Mouse (Mus musculus) gastrocnemius, postnatal 14 days (tissue): ENCODE measurements around the gene Prlhr. TPM values are rescaled to one million over a fixed set of nuclear protein-coding genes. Genes with fewer than 3 reads are reported as not detected.

Experiments used
- DNase-seq: peaks from one replicate; pipeline ENCODE4 v3.0.0; 2021; ENCODE audit warnings: mixed read lengths
- intact Hi-C: fragments of 180-260 bp; cut with DNase I; formaldehyde crosslinking; loops from one replicate; pipeline ENCODE4 v1.15.1; 2025; ENCODE audit warnings: low total_unique reads
- total RNA-seq, 2 experiments: library from RNA; stranded (reverse); gene quantifications; 2 replicates each; pipeline ENCODE4 v1.2.3; 2021

Gene Prlhr
- total RNA-seq, 2 experiments from 2014 or later = not detected

- intact Hi-C loops = no loop called here
- no peak for DNase-seq
Observed at GRCm38 (mm10) chr19:60440083-60440482, 28.0 kb downstream of the Prlhr start.

GRCm38 (mm10) chr19:60437566-60438241 lies 30.4 kb downstream of the Prlhr start:
- no peak for DNase-seq
- intact Hi-C loops = no loop called here

- no peak for DNase-seq
- intact Hi-C loops = no loop called here
Observed at GRCm38 (mm10) chr19:60432347-60433129, 35.6 kb downstream of the Prlhr start.

- no peak for DNase-seq
- intact Hi-C loops = no loop called here
Observed at GRCm38 (mm10) chr19:60417611-60418010, 50.5 kb downstream of the Prlhr start.

Other genes starting within 250 kb of the Prlhr start
- 10 to 100 TPM; 24.7 to 26.9 TPM for gene Fam204a, start 241.6 kb downstream of the Prlhr start, total RNA-seq
- 10 to 100 TPM; 25.4 to 26.0 TPM for gene Cacul1, start 112.7 kb upstream of the Prlhr start, total RNA-seq